Mouse (Mus musculus) megakaryocyte, embryonic 14.5 days (primary cell): ENCODE data around the gene Slc6a20a. TPM values are rescaled to one million over a fixed set of nuclear protein-coding genes. Genes with fewer than 3 reads are reported as not detected.

Experiments
- H3K27me3 ChIP-seq: replicated peaks from 2 replicates; pipeline ENCODE3; 2012; ENCODE audit warnings: inconsistent platforms
- H3K36me3 ChIP-seq: replicated peaks from 2 replicates; pipeline ENCODE3; 2012; ENCODE audit warnings: low read length, inconsistent platforms, mixed read lengths
- H3K4me1 ChIP-seq: 2 replicates; pipeline ENCODE4 v1.6.1; 2012; ENCODE audit warnings: inconsistent platforms
- H3K4me3 ChIP-seq: replicated peaks from 2 replicates; pipeline ENCODE3; 2012; ENCODE audit warnings: moderate library complexity, mild to moderate bottlenecking, inconsistent platforms
- H3K9me3 ChIP-seq: 2 replicates; pipeline ENCODE4 v1.6.1; 2012; ENCODE audit warnings: inconsistent platforms
- FLI1 ChIP-seq: IDR thresholded peaks from 2 replicates; pipeline ENCODE4 v1.6.1; 2012; ENCODE audit warnings: low read length, inconsistent platforms, mixed read lengths
- GATA1 ChIP-seq: IDR thresholded peaks from 3 replicates; pipeline ENCODE4 v1.6.1; 2012; ENCODE audit warnings: mixed read lengths, low read length, inconsistent platforms, borderline replicate concordance
- polyA plus RNA-seq: library from polyadenylated mRNA; stranded (reverse); fragments of >175 nt; gene quantifications from 2 replicates; pipeline ENCODE4 v1.2.3, GENCODE M21; 2012; ENCODE audit warnings: low replicate concordance; ENCODE audit not compliant: insufficient read depth

Gene Slc6a20a
- polyA plus RNA-seq, 1 experiment = 0.06 TPM

- TF ChIP-seq GATA1 = no peak
- no peak for TF ChIP-seq FLI1
- Histone ChIP-seq H3K9me3 (no peaks in the 10 kb centered on the region), H3K36me3 (peaks cover 44% of the 10 kb centered on the region), H3K27me3 (no peaks in the 10 kb centered on the region), H3K4me1 (peaks cover 27% of the 10 kb centered on the region), H3K4me3 (no peak overlapping the region)
Measured at GRCm38 (mm10) chr9:123597376-123597775, 81.3 kb downstream of the Slc6a20a start.

- Histone ChIP-seq H3K9me3 (no peaks in the 10 kb centered on the region), H3K27me3 (no peaks in the 10 kb centered on the region), H3K4me1 (peaks cover 27% of the 10 kb centered on the region), H3K4me3 (no peak overlapping the region), H3K36me3 (peaks cover 46% of the 10 kb centered on the region)
- TF ChIP-seq GATA1 = no peak
- TF ChIP-seq FLI1 = no peak
Measured at GRCm38 (mm10) chr9:123596910-123597309, 81.8 kb downstream of the Slc6a20a start.

- Histone ChIP-seq H3K27me3 (no peaks in the 10 kb centered on the region), H3K4me3 (no peak overlapping the region), H3K36me3 (peaks cover 63% of the 10 kb centered on the region), H3K4me1 (peaks cover 27% of the 10 kb centered on the region), H3K9me3 (no peaks in the 10 kb centered on the region)
- no peak for TF ChIP-seq FLI1
- no peak for TF ChIP-seq GATA1
Measured at GRCm38 (mm10) chr9:123595194-123595593, 83.5 kb downstream of the Slc6a20a start.

- Histone ChIP-seq H3K9me3 (no peaks in the 10 kb centered on the region), H3K4me1 (peaks cover 8% of the 10 kb centered on the region), H3K4me3 (no peak overlapping the region), H3K27me3 (no peaks in the 10 kb centered on the region), H3K36me3 (peaks cover 93% of the 10 kb centered on the region)
- TF ChIP-seq FLI1 = no peak
- no peak for TF ChIP-seq GATA1
Measured at GRCm38 (mm10) chr9:123589240-123589910, 89.3 kb downstream of the Slc6a20a start.

Other genes starting within 250 kb of the Slc6a20a start
- gene Limd1, start 200.2 kb downstream of the Slc6a20a start, polyA plus RNA-seq = 5.0 and 8.8 TPM in 2 replicates
- 1.2 TPM in 1 of 2 replicates, not detected in the other for gene Sacm1l, start 149.1 kb downstream of the Slc6a20a start, polyA plus RNA-seq
- gene Slc6a20b, start 46.3 kb downstream of the Slc6a20a start, polyA plus RNA-seq = 1.2 TPM in 1 of 2 replicates, not detected in the other
- gene Ccr9, start 446 bp downstream of the Slc6a20a start, polyA plus RNA-seq = 0.44 TPM in 1 of 2 replicates, not detected in the other
- 2.3 TPM in 1 of 2 replicates, not detected in the other for gene Lztfl1, start 38.8 kb upstream of the Slc6a20a start, polyA plus RNA-seq
- not detected in 2 replicates for gene Cxcr6, start 127.6 kb upstream of the Slc6a20a start, polyA plus RNA-seq
- gene Fyco1, start 173.0 kb upstream of the Slc6a20a start, polyA plus RNA-seq = 1.9 and 5.3 TPM in 2 replicates
- not detected in 2 replicates for gene Xcr1, start 183.1 kb upstream of the Slc6a20a start, polyA plus RNA-seq